Mouse (Mus musculus) E14TG2a.4 (cell line): Measurements from ENCODE around the gene Ptpn14.
"Not testable (repeated sequence)": the region's sequence is repeated elsewhere in the genome, so short reads cannot be mapped to it uniquely, and the experiment has no call there.

ENCODE experiments used
- H3K27me3 ChIP-seq: 2 replicates; pipeline ENCODE4 v1.6.1; 2014; ENCODE audit warnings: low read length, control low read depth; ENCODE audit not compliant: insufficient read depth
- H3K36me3 ChIP-seq: 2 replicates; pipeline ENCODE4 v1.6.1; 2014; ENCODE audit warnings: low read length, control low read depth; ENCODE audit not compliant: insufficient read depth
- H3K4me1 ChIP-seq: replicated peaks from 2 replicates; pipeline ENCODE4 v1.6.1; 2014; ENCODE audit warnings: low read depth, low read length, control low read depth
- H3K4me3 ChIP-seq: replicated peaks from 2 replicates; pipeline ENCODE4 v1.5.1; 2014; ENCODE audit warnings: mild to moderate bottlenecking, low read length
- H3K9me3 ChIP-seq: 2 replicates; pipeline ENCODE4 v1.6.1; 2014; ENCODE audit warnings: low read length, control low read depth
- CTCF ChIP-seq: conservative IDR thresholded peaks from 2 replicates; pipeline ENCODE4 v1.5.1; 2014; ENCODE audit warnings: low read length
- NANOG ChIP-seq: IDR thresholded peaks from 2 replicates; pipeline ENCODE4 v1.6.1; 2014; ENCODE audit warnings: borderline replicate concordance, low read length, mixed read lengths
- POU5F1 ChIP-seq: IDR thresholded peaks from 2 replicates; pipeline ENCODE4 v1.6.1; 2014; ENCODE audit warnings: low read length, borderline replicate concordance

Gene Ptpn14

GRCm38 (mm10) chr1:189727884-189728783 lies at the start of gene Ptpn14:
TSS of gene Ptpn14 (plus strand) at chr1:189728268.
- H3K36me3 ChIP-seq = no peaks in the 10 kb centered on the region
- no peak for TF ChIP-seq POU5F1
- TF ChIP-seq CTCF = no peak
- TF ChIP-seq NANOG = no peak
- H3K27me3 ChIP-seq = peaks cover 88% of the 10 kb centered on the region
- H3K4me3 ChIP-seq = peak within 1 kb of the TSS; percentile 93
- no peaks in the 10 kb centered on the region for H3K9me3 ChIP-seq
- H3K4me1 ChIP-seq = peaks cover 45% of the 10 kb centered on the region

- Histone ChIP-seq H3K4me3 (no peak overlapping the region), H3K4me1 (peaks cover 4% of the 10 kb centered on the region; the same call in 1 of the 2 replicates), H3K9me3 (no peaks in the 10 kb centered on the region), H3K27me3 (no peaks in the 10 kb centered on the region), H3K36me3 (peaks cover 97% of the 10 kb centered on the region)
- TF ChIP-seq NANOG (no peak), POU5F1 (no peak), CTCF (no peak)
These were observed 48.5 kb upstream of the Ptpn14 start for GRCm38 (mm10) chr1:189679555-189679954.

- no peak overlapping the region for H3K4me3 ChIP-seq
- peaks cover 10% of the 10 kb centered on the region for H3K9me3 ChIP-seq
- H3K4me1 ChIP-seq = peaks cover 21% of the 10 kb centered on the region
- peaks cover 68% of the 10 kb centered on the region for H3K36me3 ChIP-seq
- no peaks in the 10 kb centered on the region for H3K27me3 ChIP-seq
- TF ChIP-seq CTCF = no peak
These were observed 43.2 kb upstream of the Ptpn14 start for GRCm38 (mm10) chr1:189684786-189685415.

- peaks cover 57% of the 10 kb centered on the region for H3K36me3 ChIP-seq
These were observed 42.0 kb upstream of the Ptpn14 start for GRCm38 (mm10) chr1:189686025-189686424.

GRCm38 (mm10) chr1:189687654-189688387 lies 40.2 kb upstream of the Ptpn14 start, which contains the start of gene Cenpf:
TSS of gene Cenpf (minus strand) at chr1:189688086.
- no peak for TF ChIP-seq POU5F1
- no peak for TF ChIP-seq NANOG
- TF ChIP-seq CTCF = no peak
- H3K4me1 ChIP-seq = peaks cover 25% of the 10 kb centered on the region

More at GRCm38 (mm10) chr1:189686025-189686424, 42.0 kb upstream of the Ptpn14 start:
- H3K4me3 ChIP-seq = no peak overlapping the region
- peaks cover 21% of the 10 kb centered on the region for H3K4me1 ChIP-seq
- no peak for TF ChIP-seq CTCF
- TF ChIP-seq POU5F1 = no peak
- no peak for TF ChIP-seq NANOG
- peaks cover 10% of the 10 kb centered on the region for H3K9me3 ChIP-seq
- H3K27me3 ChIP-seq = no peaks in the 10 kb centered on the region

GRCm38 (mm10) chr1:189688388-189688750 lies 39.7 kb upstream of the Ptpn14 start:
- Histone ChIP-seq H3K36me3 (peaks cover 34% of the 10 kb centered on the region), H3K9me3 (peaks cover 10% of the 10 kb centered on the region), H3K4me1 (peaks cover 22% of the 10 kb centered on the region), H3K27me3 (no peaks in the 10 kb centered on the region), H3K4me3 (peak overlapping the region; percentile 97)
- TF ChIP-seq CTCF = no peak
- TF ChIP-seq POU5F1 = no peak
- TF ChIP-seq NANOG = no peak

More at GRCm38 (mm10) chr1:189687654-189688387, 40.2 kb upstream of the Ptpn14 start, which contains the start of gene Cenpf:
- Histone ChIP-seq H3K27me3 (no peaks in the 10 kb centered on the region), H3K4me3 (peak within 1 kb of the TSS; percentile 97), H3K9me3 (peaks cover 10% of the 10 kb centered on the region), H3K36me3 (peaks cover 39% of the 10 kb centered on the region)

- H3K27me3 ChIP-seq = no peaks in the 10 kb centered on the region
- peaks cover 22% of the 10 kb centered on the region for H3K4me1 ChIP-seq
- H3K4me3 ChIP-seq = no peak overlapping the region
- peaks cover 10% of the 10 kb centered on the region for H3K9me3 ChIP-seq
- peaks cover 25% of the 10 kb centered on the region for H3K36me3 ChIP-seq
- no peak for TF ChIP-seq CTCF
- TF ChIP-seq NANOG = no peak
- no peak for TF ChIP-seq POU5F1
These were observed 38.8 kb upstream of the Ptpn14 start for GRCm38 (mm10) chr1:189689050-189689833.

- H3K4me1 ChIP-seq = peaks cover 13% of the 10 kb centered on the region
- H3K4me3 ChIP-seq = not testable (repeated sequence)
These were observed 35.6 kb upstream of the Ptpn14 start for GRCm38 (mm10) chr1:189692442-189692841.

More at GRCm38 (mm10) chr1:189692442-189692841, 35.6 kb upstream of the Ptpn14 start:
- H3K9me3 ChIP-seq = peaks cover 10% of the 10 kb centered on the region
- H3K36me3 ChIP-seq, H3K27me3 ChIP-seq: not testable (repeated sequence)
